Mouse (Mus musculus) megakaryocyte, embryonic 14.5 days (primary cell): Measurements from ENCODE around the gene Olfr718-ps1.

ENCODE experiments used
- FLI1 ChIP-seq: IDR thresholded peaks from 2 replicates; pipeline ENCODE4 v1.6.1; 2012; ENCODE audit warnings: low read length, inconsistent platforms, mixed read lengths
- GATA1 ChIP-seq: IDR thresholded peaks from 3 replicates; pipeline ENCODE4 v1.6.1; 2012; ENCODE audit warnings: mixed read lengths, low read length, inconsistent platforms, borderline replicate concordance

- TF ChIP-seq GATA1 (no peak), FLI1 (no peak)
Observed at GRCm38 (mm10) chr5:143135042-143135441, 12.3 kb downstream of the Olfr718-ps1 start.
